Mouse (Mus musculus) heart, embryonic 14.5 days (tissue): ENCODE data around the gene Srgap3. TPM values are rescaled to one million over a fixed set of nuclear protein-coding genes. Genes with fewer than 3 reads are reported as not detected.

ENCODE experiments used
- ATAC-seq: fragments of 200-750 bp; cut with Nextera tagmentation; 2 replicates; pipeline ENCODE4 v1.8.0; 2017; ENCODE audit warnings: low read depth, moderate TSS enrichment; ENCODE audit not compliant: insufficient number of reproducible peaks, insufficient read depth, low FRiP score
- H3K27ac ChIP-seq, 2 experiments: fragments of 200-500 bp in 1 of 2; fragments of 300-500 bp in 1 of 2; sonication (generic) in 1 of 2; replicated peaks in 1 of 2; 2 replicates each; pipeline ENCODE4 v1.5.1; 2012 to 2014; ENCODE audit warnings: low read depth in 2 of 2, low read length in 2 of 2, control low read depth in 1 of 2, mild to moderate bottlenecking in 1 of 2, mixed read lengths in 1 of 2; ENCODE audit not compliant: control insufficient read depth in 1 of 2, insufficient read depth in 1 of 2
- H3K27me3 ChIP-seq: fragments of 300-500 bp; sonication (generic); 2 replicates; pipeline ENCODE4 v1.6.1; 2014; ENCODE audit warnings: mild to moderate bottlenecking, low read length, control low read depth; ENCODE audit not compliant: control insufficient read depth, insufficient read depth
- H3K36me3 ChIP-seq: fragments of 300-500 bp; sonication (generic); 2 replicates; pipeline ENCODE4 v1.6.1; 2014; ENCODE audit warnings: mild to moderate bottlenecking, control low read depth, low read length, mixed read lengths; ENCODE audit not compliant: control insufficient read depth, insufficient read depth
- H3K4me1 ChIP-seq, 2 experiments: fragments of 200-500 bp in 1 of 2; fragments of 300-500 bp in 1 of 2; sonication (generic) in 1 of 2; 2 replicates each; pipeline ENCODE4 v1.6.1; 2012 to 2014; ENCODE audit warnings: low read length in 2 of 2, control low read depth in 1 of 2, mixed read lengths in 1 of 2; ENCODE audit not compliant: control insufficient read depth in 2 of 2, insufficient read depth in 2 of 2
- H3K4me2 ChIP-seq: fragments of 300-500 bp; sonication (generic); 2 replicates; pipeline ENCODE4 v1.6.1; 2014; ENCODE audit warnings: mild to moderate bottlenecking, low read length
- H3K4me3 ChIP-seq, 2 experiments: fragments of 200-500 bp in 1 of 2; fragments of 300-500 bp in 1 of 2; sonication (generic) in 1 of 2; 2 replicates each; pipeline ENCODE4 v1.5.1; 2012 to 2014; ENCODE audit warnings: low read length in 2 of 2, mild to moderate bottlenecking in 2 of 2, control low read depth in 1 of 2, low read depth in 1 of 2, moderate library complexity in 1 of 2; ENCODE audit not compliant: control insufficient read depth in 1 of 2, insufficient read depth in 1 of 2
- H3K9ac ChIP-seq: fragments of 300-500 bp; sonication (generic); 2 replicates; pipeline ENCODE4 v1.6.1; 2014; ENCODE audit warnings: mild to moderate bottlenecking, low read length
- H3K9me3 ChIP-seq: fragments of 300-500 bp; sonication (generic); 2 replicates; pipeline ENCODE4 v1.6.1; 2016; ENCODE audit warnings: low read length, control low read depth; ENCODE audit not compliant: control insufficient read depth
- WGBS: fragments of 180-500 bp; shearing (Covaris S2); extraction: QIAGEN DNeasy Blood & Tissue Kit; methylation state at CpG from one replicate; pipeline ENCODE4 v1.1.7; 2014; 5-methylcytosine and 5-hydroxymethylcytosine counted together
- polyA plus RNA-seq: library from polyadenylated mRNA; unstranded; fragments of >200 nt; fragmentation: Nextera tagmentation; extraction: Ambion mirVana; gene quantifications from 2 replicates; pipeline ENCODE4 v1.2.1, GENCODE M21; 2014

Srgap3 gene
- polyA plus RNA-seq, 1 experiment from 2014 or later: 1.1 TPM

GRCm38 (mm10) chr6:112903796-112904195, 43.3 kb downstream of the Srgap3 start:
- no peak for ATAC-seq
- Histone ChIP-seq H3K4me2 (no peak overlapping the region), H3K36me3 (no peaks in the 10 kb centered on the region), H3K4me1 (peaks cover 5 to 13% of the 10 kb centered on the region in 2 experiments), H3K9ac (no peak overlapping the region), H3K4me3 (no peak overlapping the region), H3K27ac (no peak overlapping the region), H3K9me3 (no peaks in the 10 kb centered on the region), H3K27me3 (peaks cover 12% of the 10 kb centered on the region; the same call in 1 of the 2 replicates)
- 91% methylated on average over 5 of the region's 5 CpGs for WGBS

GRCm38 (mm10) chr6:112903226-112903625, 43.8 kb downstream of the Srgap3 start:
- ATAC-seq: no peak
- Histone ChIP-seq H3K9me3 (no peaks in the 10 kb centered on the region), H3K4me1 (peaks cover 5 to 10% of the 10 kb centered on the region in 2 experiments), H3K27me3 (peaks cover 12% of the 10 kb centered on the region; the same call in 1 of the 2 replicates), H3K4me2 (no peak overlapping the region), H3K9ac (no peak overlapping the region), H3K36me3 (no peaks in the 10 kb centered on the region), H3K27ac (no peak overlapping the region), H3K4me3 (no peak overlapping the region)
- 20% methylated on average over 7 of the region's 7 CpGs for WGBS

GRCm38 (mm10) chr6:112902791-112903190, 44.3 kb downstream of the Srgap3 start:
- Histone ChIP-seq H3K9ac (no peak overlapping the region), H3K4me3 (no peak overlapping the region), H3K9me3 (no peaks in the 10 kb centered on the region), H3K4me2 (no peak overlapping the region), H3K4me1 (peaks cover 5 to 9% of the 10 kb centered on the region in 2 experiments), H3K27me3 (peaks cover 12% of the 10 kb centered on the region; the same call in 1 of the 2 replicates), H3K27ac (no peak overlapping the region), H3K36me3 (no peaks in the 10 kb centered on the region)
- ATAC-seq: no peak
- WGBS: 18% methylated on average over 3 of the region's 4 CpGs

GRCm38 (mm10) chr6:112900306-112900705, 46.8 kb downstream of the Srgap3 start:
- WGBS: 85% methylated on average over 6 of the region's 6 CpGs
- ATAC-seq: no peak

GRCm38 (mm10) chr6:112899711-112900110, 47.4 kb downstream of the Srgap3 start:
- Histone ChIP-seq H3K36me3 (no peaks in the 10 kb centered on the region), H3K27ac (no peak overlapping the region), H3K9me3 (no peaks in the 10 kb centered on the region), H3K9ac (no peak overlapping the region), H3K4me2 (no peak overlapping the region), H3K4me1 (peaks cover 5 to 13% of the 10 kb centered on the region in 2 experiments), H3K4me3 (no peak overlapping the region), H3K27me3 (peaks cover 12% of the 10 kb centered on the region; the same call in 1 of the 2 replicates)
- 63% methylated on average over 1 of the region's 1 CpGs for WGBS
- ATAC-seq: no peak

More at GRCm38 (mm10) chr6:112900306-112900705, 46.8 kb downstream of the Srgap3 start:
- H3K4me3 ChIP-seq: no peak overlapping the region
- H3K27ac ChIP-seq: no peak overlapping the region
- peaks cover 12% of the 10 kb centered on the region; the same call in 1 of the 2 replicates for H3K27me3 ChIP-seq
- H3K9me3 ChIP-seq: no peaks in the 10 kb centered on the region
- H3K4me2 ChIP-seq: no peak overlapping the region
- H3K9ac ChIP-seq: no peak overlapping the region
- no peaks in the 10 kb centered on the region for H3K36me3 ChIP-seq
- H3K4me1 ChIP-seq: peaks cover 5 to 13% of the 10 kb centered on the region in 2 experiments

- no peak for ATAC-seq
- Histone ChIP-seq H3K27me3 (peaks cover 12% of the 10 kb centered on the region; the same call in 1 of the 2 replicates), H3K4me3 (no peak overlapping the region), H3K9ac (no peak overlapping the region), H3K9me3 (no peaks in the 10 kb centered on the region), H3K27ac (no peak overlapping the region), H3K4me1 (peaks cover 5 to 13% of the 10 kb centered on the region in 2 experiments), H3K4me2 (no peak overlapping the region), H3K36me3 (no peaks in the 10 kb centered on the region)
- 89% methylated on average over 5 of the region's 5 CpGs for WGBS
These were observed 47.8 kb downstream of the Srgap3 start for GRCm38 (mm10) chr6:112899276-112899675.

GRCm38 (mm10) chr6:112898435-112898834, 48.6 kb downstream of the Srgap3 start:
- Histone ChIP-seq H3K9me3 (no peaks in the 10 kb centered on the region), H3K4me3 (no peak overlapping the region), H3K27ac (no peak overlapping the region), H3K4me2 (no peak overlapping the region), H3K9ac (no peak overlapping the region), H3K4me1 (peaks cover 5 to 13% of the 10 kb centered on the region in 2 experiments), H3K36me3 (no peaks in the 10 kb centered on the region), H3K27me3 (peaks cover 12% of the 10 kb centered on the region; the same call in 1 of the 2 replicates)
- 74% methylated on average over 4 of the region's 4 CpGs for WGBS
- no peak for ATAC-seq

- 24% methylated on average over 11 of the region's 11 CpGs for WGBS
- H3K36me3 ChIP-seq: no peaks in the 10 kb centered on the region
- 0 out of 2 replicates have a peak, but pooled peaks cover 8% of the 10 kb centered on the region for H3K27me3 ChIP-seq
- no peak overlapping the region for H3K9ac ChIP-seq
- peaks cover 0 to 4% of the 10 kb centered on the region in 2 experiments; a peak in 1 of 4 replicates for H3K4me1 ChIP-seq
- no peaks in the 10 kb centered on the region for H3K9me3 ChIP-seq
- H3K4me2 ChIP-seq: no peak overlapping the region
- no peak overlapping the region for H3K4me3 ChIP-seq
- no peak overlapping the region for H3K27ac ChIP-seq
- no peak for ATAC-seq
These were observed 50.7 kb downstream of the Srgap3 start for GRCm38 (mm10) chr6:112896372-112896771.
